Mouse (Mus musculus): ENCODE measurements around the gene Pomc.
"Not testable (repeated sequence)": the region's sequence is repeated elsewhere in the genome, so short reads cannot be mapped to it uniquely, and the experiment has no call there.

Pomc gene

GRCm38 (mm10) chr12:3967196-3967595, 12.4 kb downstream of the Pomc start:
- no peak for DNase-seq (ENCODE audit: low read depth in 2 of 2, low spot score in 2 of 2)

DNA sequence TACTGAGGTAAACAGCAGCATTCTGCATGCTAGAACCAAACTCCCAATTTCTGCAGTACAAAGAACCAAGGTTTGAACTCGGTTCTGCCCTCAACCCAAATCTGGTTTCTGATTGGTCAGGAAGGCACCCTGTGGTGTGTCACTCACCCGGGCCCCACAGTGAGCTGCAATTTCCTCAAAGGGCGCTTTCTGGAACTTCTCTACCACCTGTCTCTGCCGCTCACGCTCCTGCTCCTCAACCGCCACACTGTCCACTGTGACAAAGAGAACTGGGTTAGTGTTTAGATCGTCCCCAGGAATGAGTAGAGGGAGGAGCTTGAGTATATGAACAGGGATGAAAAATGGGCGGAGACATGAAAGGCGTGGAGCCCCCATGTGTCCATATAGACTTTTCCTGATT, 13.6 kb downstream of the Pomc start:
- no peak for DNase-seq (ENCODE audit: low read depth in 2 of 2, low spot score in 2 of 2)

- DNase-seq (ENCODE audit: low read depth in 2 of 2, low spot score in 2 of 2), result not testable (repeated sequence)
These were observed 18.4 kb downstream of the Pomc start for GRCm38 (mm10) chr12:3973169-3973568.

- no peak for DNase-seq (ENCODE audit: low read depth in 2 of 2, low spot score in 2 of 2)
These were observed 26.2 kb downstream of the Pomc start for GRCm38 (mm10) chr12:3980991-3981349.

- peak; percentile 24 to 47 for DNase-seq (ENCODE audit: low read depth in 2 of 2, low spot score in 2 of 2)
These were observed 26.8 kb downstream of the Pomc start for GRCm38 (mm10) chr12:3981350-3982131.

GRCm38 (mm10) chr12:3982257-3982656, 27.5 kb downstream of the Pomc start:
- no peak for DNase-seq (ENCODE audit: low read depth in 2 of 2, low spot score in 2 of 2)

DNA sequence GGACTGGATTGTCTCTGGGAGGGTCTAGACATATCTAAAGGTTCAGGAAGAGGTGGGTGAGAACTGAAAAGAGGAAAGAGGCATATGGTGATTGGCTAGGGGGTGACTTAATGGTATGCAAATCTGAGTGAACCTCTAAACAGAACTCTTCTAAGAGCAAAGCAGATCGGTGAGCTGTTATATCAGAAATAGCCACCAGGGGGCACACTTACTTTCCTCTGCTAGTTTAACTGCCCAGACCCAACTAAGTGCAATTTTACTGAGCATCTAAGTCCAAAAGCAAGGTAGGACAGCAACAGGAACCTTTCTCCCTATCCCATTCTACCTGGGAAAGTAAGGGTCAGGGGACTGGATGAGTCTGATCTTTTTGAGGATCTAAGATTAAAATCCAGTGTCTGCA, 29.0 kb downstream of the Pomc start:
- DNase-seq (ENCODE audit: low read depth in 2 of 2, low spot score in 2 of 2), result peak; percentile 68 to 75

DNA sequence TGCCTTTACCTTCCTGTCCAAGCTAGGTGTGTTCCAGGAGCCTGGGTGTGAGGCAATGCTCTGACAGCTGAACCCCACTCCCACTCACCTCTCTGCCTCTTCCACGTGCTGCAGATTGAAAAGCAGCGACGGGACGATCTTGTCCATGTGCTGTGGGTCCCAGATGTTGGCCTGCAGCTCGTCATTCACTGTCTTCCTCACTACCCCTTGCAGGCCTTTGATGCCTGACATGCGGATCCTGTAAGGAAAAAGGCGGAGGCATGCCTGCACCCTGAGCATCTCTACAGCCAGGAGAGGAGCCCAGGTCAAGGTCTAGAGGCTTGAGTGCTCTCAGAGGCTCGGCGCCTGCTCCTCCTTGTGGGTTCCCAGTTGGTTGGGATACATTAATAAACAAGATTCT, 29.7 kb downstream of the Pomc start:
- DNase-seq (ENCODE audit: low read depth in 2 of 2, low spot score in 2 of 2), result no peak

DNA sequence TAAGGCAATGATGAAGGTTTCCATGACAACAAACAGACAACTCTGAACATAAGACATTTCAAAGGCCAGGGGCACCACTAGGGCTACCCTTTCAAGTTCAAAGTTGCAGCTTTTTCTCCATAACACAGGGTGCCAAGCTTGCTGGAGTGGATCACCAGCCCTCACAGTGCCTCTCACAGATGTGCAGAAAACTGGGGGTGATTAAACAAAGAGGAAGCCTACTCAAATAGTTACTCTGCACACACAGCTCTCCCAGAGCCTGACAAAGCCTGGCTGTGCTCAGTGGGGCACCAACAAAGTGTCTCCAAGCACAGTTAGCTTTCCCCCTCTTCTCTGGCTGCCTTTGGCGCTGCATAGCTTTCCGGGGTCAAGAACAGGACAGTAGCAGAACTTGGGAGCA, 35.2 kb downstream of the Pomc start:
- no peak for DNase-seq (ENCODE audit: low read depth in 2 of 2, low spot score in 2 of 2)

- no peak for DNase-seq (ENCODE audit: low read depth in 2 of 2, low spot score in 2 of 2)
These were observed 36.3 kb downstream of the Pomc start for GRCm38 (mm10) chr12:3991047-3991446.

- DNase-seq (ENCODE audit: low read depth in 2 of 2, low spot score in 2 of 2), result no peak
These were observed 42.0 kb downstream of the Pomc start for GRCm38 (mm10) chr12:3996749-3997148.

GRCm38 (mm10) chr12:4000406-4000805, 45.7 kb downstream of the Pomc start:
- DNase-seq (ENCODE audit: low read depth in 2 of 2, low spot score in 2 of 2), result no peak

DNA sequence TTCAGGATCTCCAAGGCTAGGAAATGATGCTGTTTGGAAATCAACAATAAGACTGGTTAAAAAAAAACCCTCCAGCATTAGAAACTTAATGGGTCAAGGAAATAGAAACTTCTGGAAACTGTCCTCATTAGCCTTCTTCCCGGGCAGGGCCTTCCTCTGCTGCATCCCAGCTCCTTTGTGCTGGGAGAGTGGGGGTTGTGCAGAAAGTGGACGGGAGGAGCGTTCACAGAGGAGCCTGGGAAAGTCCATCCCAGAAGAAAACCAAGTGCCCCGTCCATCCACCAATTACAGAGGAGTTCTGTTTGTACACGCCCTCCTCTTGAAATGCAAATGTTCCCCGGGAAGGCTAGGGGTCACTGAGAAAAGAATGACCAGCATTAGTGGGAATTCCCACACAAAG, 49.9 kb downstream of the Pomc start:
- no peak for DNase-seq (ENCODE audit: low read depth in 2 of 2, low spot score in 2 of 2)

GRCm38 (mm10) chr12:4006079-4006478, 51.3 kb downstream of the Pomc start:
- no peak for DNase-seq (ENCODE audit: low read depth in 2 of 2, low spot score in 2 of 2)

DNA sequence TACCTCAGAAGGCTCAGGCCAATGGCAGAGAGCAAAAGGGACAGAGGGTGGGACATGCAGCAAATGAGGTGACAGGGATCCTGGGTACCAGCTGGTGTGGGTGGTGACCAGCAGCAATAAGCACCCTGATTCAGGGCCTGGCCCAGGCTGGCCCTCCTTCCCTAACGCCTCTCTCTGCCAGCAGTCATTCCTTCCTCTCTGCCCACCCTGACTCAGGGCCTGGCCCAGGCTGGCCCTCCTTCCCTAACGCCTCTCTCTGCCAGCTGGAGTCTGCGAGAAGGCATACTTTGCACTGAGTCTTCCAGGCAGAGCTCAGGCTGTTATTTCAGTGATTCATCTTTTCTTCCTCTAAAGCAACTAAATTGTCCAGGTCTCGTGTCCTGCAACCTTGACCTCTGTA, 52.4 kb downstream of the Pomc start:
- no peak for DNase-seq (ENCODE audit: low read depth in 2 of 2, low spot score in 2 of 2)

- DNase-seq (ENCODE audit: low read depth in 2 of 2, low spot score in 2 of 2), result no peak
These were observed 53.0 kb downstream of the Pomc start for GRCm38 (mm10) chr12:4007766-4008165.

DNA sequence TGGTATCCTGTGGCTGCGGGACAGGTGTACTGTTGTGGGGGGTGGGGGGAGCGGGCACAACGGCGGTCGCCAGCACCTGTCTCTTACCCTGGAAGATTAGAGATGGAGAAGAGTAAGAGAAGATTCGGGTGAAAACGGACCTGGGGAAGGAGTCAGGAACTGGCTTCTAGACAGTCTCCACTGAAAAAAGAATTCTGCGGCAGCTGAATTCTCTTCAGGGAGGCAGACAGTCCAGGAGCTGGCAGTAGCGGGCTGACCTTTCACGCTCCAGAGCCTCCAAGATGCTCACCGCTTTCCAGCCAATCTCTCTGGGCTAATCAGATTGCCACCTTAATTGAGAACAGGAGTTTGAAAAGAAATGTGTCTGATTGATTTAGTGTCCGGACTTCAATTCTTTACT, 54.0 kb downstream of the Pomc start:
- no peak for DNase-seq (ENCODE audit: low read depth in 2 of 2, low spot score in 2 of 2)
